9 mouse cellular contexts compared by ENCODE assay signal in the genomic region with DNA sequence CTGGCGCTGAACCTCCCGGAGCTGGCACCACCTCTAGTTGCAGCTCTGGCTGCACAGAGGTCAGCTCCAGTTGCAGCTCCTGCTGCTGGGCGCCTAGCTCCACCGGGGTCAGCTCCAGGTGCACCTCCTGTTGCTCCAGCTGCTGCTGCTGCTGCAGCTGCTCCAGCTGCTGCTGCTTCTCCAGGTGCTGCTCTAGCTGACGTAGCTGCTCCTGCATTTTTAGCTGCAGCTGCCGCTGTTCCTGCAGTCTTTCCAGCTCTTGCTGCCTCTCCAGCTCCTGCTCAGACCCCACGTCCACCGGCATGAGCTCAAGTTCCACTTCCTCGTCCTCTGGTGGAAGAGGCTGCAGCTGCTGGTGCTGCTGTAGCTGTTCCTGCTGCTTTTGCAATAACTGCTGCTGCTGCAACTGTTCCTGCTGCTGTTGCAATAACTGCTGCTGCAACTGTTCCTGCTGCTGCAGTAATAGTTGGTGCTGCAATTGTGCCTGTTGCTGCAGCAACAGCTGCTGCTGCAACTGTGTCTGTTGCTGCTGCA. TPM values are rescaled to one million over a fixed set of nuclear protein-coding genes. Genes with fewer than 3 reads are reported as not detected.
DNase-seq lines count a peak whose midpoint lies in the region; ATAC-seq and TF ChIP-seq lines count a peak whose summit lies in the region.
"Had no signal": no experiment of that assay in that cellular context is flagged by ENCODE, and none has a peak within 500 bp of the region (broad histone marks: within the 10 kb centered on the region; RNA-seq: fewer than 3 reads in every experiment).

No protein-coding gene starts in this region.

- intact Hi-C loops in left cerebral cortex, postnatal 25 days (cut with DNase I), result no loop called here

- H3K27ac ChIP-seq in cerebellum, adult 2 months (ENCODE audit: insufficient read depth, low read length), result no peak overlapping the region
- H3K27ac ChIP-seq in testis, adult 2 months (ENCODE audit: control insufficient read depth, insufficient read depth, low read depth, low read length), result no peak overlapping the region
- H3K27ac ChIP-seq in liver, postnatal 0 days (ENCODE audit: low read depth), result no peak overlapping the region

- peak overlapping the region; percentile 57 for H3K4me3 ChIP-seq in cerebellum, adult 2 months (replicated peaks; ENCODE audit: insufficient read depth, low read depth, low read length)
- H3K4me3 ChIP-seq in testis, adult 2 months (ENCODE audit: control insufficient read depth, low read depth, low read length), result peak overlapping the region; percentile 32
- H3K4me3 ChIP-seq in liver, postnatal 0 days (ENCODE audit: low read depth, low read length), result peak overlapping the region; percentile 25

- 43% methylated on average over 9 of the region's 9 CpGs for WGBS in cerebellum, adult 2 months
- WGBS in liver, postnatal 0 days (ENCODE audit: insufficient replicate concordance), result 10% methylated on average over 9 of the region's 9 CpGs

- peak overlapping the region; percentile 63 for H3K4me2 ChIP-seq in liver, postnatal 0 days (ENCODE audit: low read depth, low read length)

- no peak overlapping the region for H3K9ac ChIP-seq in liver, postnatal 0 days (replicated peaks)

- TF ChIP-seq POLR2A in cerebellum, adult 2 months (IDR thresholded peaks at IDR 0.05; ENCODE audit: borderline replicate concordance, insufficient read depth, low read length), result no peak
- TF ChIP-seq POLR2A in testis, adult 2 months (IDR thresholded peaks at IDR 0.05; ENCODE audit: control insufficient read depth, low read depth, low read length), result no peak

- no peaks in the 10 kb centered on the region for H3K36me3 ChIP-seq in testis, adult 2 months (ENCODE audit: control insufficient read depth, insufficient read depth, low read length)
- H3K36me3 ChIP-seq in liver, postnatal 0 days (replicated peaks; ENCODE audit: insufficient read depth, low read length), result no peaks in the 10 kb centered on the region

- no peak for ATAC-seq in liver, postnatal 0 days
- no peak for ATAC-seq in megakaryocyte-erythroid progenitor cell, adult 5-6 weeks (replicated peaks; ENCODE audit: low FRiP score, low TSS enrichment, poor library complexity, severe bottlenecking)

- no peak for TF ChIP-seq CTCF in cerebellum, adult 2 months (IDR thresholded peaks at IDR 0.05; ENCODE audit: borderline replicate concordance, insufficient read depth, low read depth, low read length)
- TF ChIP-seq CTCF in testis, adult 2 months (IDR thresholded peaks at IDR 0.05; ENCODE audit: control insufficient read depth, insufficient read depth, insufficient replicate concordance, low read depth, low read length), result no peak
- no peak for TF ChIP-seq CTCF in liver, postnatal 0 days (IDR thresholded peaks at IDR 0.05; ENCODE audit: low read depth)

- no peak for TF ChIP-seq EP300 in liver, postnatal 0 days (IDR thresholded peaks at IDR 0.05; ENCODE audit: low read depth)

- peaks cover 2% of the 10 kb centered on the region; the same call in 1 of the 2 replicates for H3K27me3 ChIP-seq in cerebellum, adult 2 months (ENCODE audit: control insufficient read depth, insufficient read depth, low read length)
- H3K27me3 ChIP-seq in testis, adult 2 months (ENCODE audit: control insufficient read depth, insufficient read depth, low read length), result no peaks in the 10 kb centered on the region; the same call in 1 of the 2 replicates
- peaks cover 54% of the 10 kb centered on the region for H3K27me3 ChIP-seq in liver, postnatal 0 days (ENCODE audit: insufficient read depth, low read length)

- no peaks in the 10 kb centered on the region for H3K9me3 ChIP-seq in liver, postnatal 0 days (ENCODE audit: low read length)

- no peak for DNase-seq in cerebellum, adult 2 months
- DNase-seq in cerebellum, adult 9-10 months, result no peak
- DNase-seq in testis, postnatal 14 days (ENCODE audit: low spot score), result no peak
- no peak for DNase-seq in liver, postnatal 0 days
- no peak for DNase-seq in left cerebral cortex, postnatal 25 days (ENCODE audit: low spot score in 2 of 2)
- DNase-seq in frontal cortex, postnatal 36 days (ENCODE audit: low spot score in 2 of 2), result no peak
- DNase-seq: thymus, adult 18-20 months had no signal

- H3K4me1 ChIP-seq in cerebellum, adult 2 months (ENCODE audit: control insufficient read depth, insufficient read depth, low read length), result no peaks in the 10 kb centered on the region
- peaks cover 8% of the 10 kb centered on the region for H3K4me1 ChIP-seq in testis, adult 2 months (ENCODE audit: control insufficient read depth, insufficient read depth, low read length)
- H3K4me1 ChIP-seq in liver, postnatal 0 days (ENCODE audit: insufficient read depth), result peaks cover 17% of the 10 kb centered on the region

RNA-seq across cellular contexts. Expression of a gene that starts 5.0 kb away (rescaled TPM):
- polyA plus RNA-seq in cerebellum, adult 2 months (2012; rRNA removed), result 2.0 TPM in 2 replicates
- polyA plus RNA-seq in testis, adult 2 months (2012; rRNA removed), result 0.13 TPM in 1 of 2 replicates, not detected in the other
- polyA plus RNA-seq in liver, postnatal 0 days (2015; fragmentation: Nextera tagmentation; extraction: Ambion mirVana), result not detected in 2 replicates
- total RNA-seq in left cerebral cortex, postnatal 25 days (2021), result 1 to 10 TPM; 6.7 to 7.6 TPM
- total RNA-seq in megakaryocyte-erythroid progenitor cell, adult 5-6 weeks (2014; fragmentation: Nextera tagmentation), result not detected in 2 replicates
- not detected in 2 replicates for total RNA-seq in megakaryocyte-erythroid progenitor cell, adult 5-6 weeks (2017)

RNA-seq across cellular contexts. Expression of a gene that starts 18.6 kb away (rescaled TPM):
- polyA plus RNA-seq in cerebellum, adult 2 months (2012; rRNA removed), result 14.1 and 14.7 TPM in 2 replicates
- 2.0 and 2.2 TPM in 2 replicates for polyA plus RNA-seq in testis, adult 2 months (2012; rRNA removed)
- polyA plus RNA-seq in liver, postnatal 0 days (2015; fragmentation: Nextera tagmentation; extraction: Ambion mirVana), result 0.39 and 0.41 TPM in 2 replicates
- total RNA-seq in left cerebral cortex, postnatal 25 days (2021), result 10 to 100 TPM; 18.6 to 20.1 TPM
- 3.5 and 4.4 TPM in 2 replicates for total RNA-seq in megakaryocyte-erythroid progenitor cell, adult 5-6 weeks (2014; fragmentation: Nextera tagmentation)
- total RNA-seq in megakaryocyte-erythroid progenitor cell, adult 5-6 weeks (2017), result 2.8 and 3.7 TPM in 2 replicates

RNA-seq across cellular contexts. Expression of a gene that starts 26.7 kb away (rescaled TPM):
- 17.0 and 17.8 TPM in 2 replicates for polyA plus RNA-seq in cerebellum, adult 2 months (2012; rRNA removed)
- 19.6 and 21.2 TPM in 2 replicates for polyA plus RNA-seq in testis, adult 2 months (2012; rRNA removed)
- 12.5 and 12.8 TPM in 2 replicates for polyA plus RNA-seq in liver, postnatal 0 days (2015; fragmentation: Nextera tagmentation; extraction: Ambion mirVana)
- 10 to 100 TPM; 24.4 to 24.7 TPM for total RNA-seq in left cerebral cortex, postnatal 25 days (2021)
- total RNA-seq in megakaryocyte-erythroid progenitor cell, adult 5-6 weeks (2014; fragmentation: Nextera tagmentation), result 60.6 and 64.4 TPM in 2 replicates
- 10.5 and 23.6 TPM in 2 replicates for total RNA-seq in megakaryocyte-erythroid progenitor cell, adult 5-6 weeks (2017)

RNA-seq across cellular contexts. Expression of a gene that starts 40.6 kb away (rescaled TPM):
- polyA plus RNA-seq in cerebellum, adult 2 months (2012; rRNA removed), result 68.3 and 69.7 TPM in 2 replicates
- polyA plus RNA-seq in testis, adult 2 months (2012; rRNA removed), result 390 and 402 TPM in 2 replicates
- 32.8 and 34.6 TPM in 2 replicates for polyA plus RNA-seq in liver, postnatal 0 days (2015; fragmentation: Nextera tagmentation; extraction: Ambion mirVana)
- 10 to 100 TPM; 37.5 to 38.2 TPM for total RNA-seq in left cerebral cortex, postnatal 25 days (2021)
- 70.6 and 74.5 TPM in 2 replicates for total RNA-seq in megakaryocyte-erythroid progenitor cell, adult 5-6 weeks (2014; fragmentation: Nextera tagmentation)
- total RNA-seq in megakaryocyte-erythroid progenitor cell, adult 5-6 weeks (2017), result 23.2 and 40.8 TPM in 2 replicates

RNA-seq across cellular contexts. Expression of a gene that starts 53.5 kb away (rescaled TPM):
- 27.0 and 28.5 TPM in 2 replicates for polyA plus RNA-seq in cerebellum, adult 2 months (2012; rRNA removed)
- 5.7 and 6.4 TPM in 2 replicates for polyA plus RNA-seq in testis, adult 2 months (2012; rRNA removed)
- 1.4 and 1.5 TPM in 2 replicates for polyA plus RNA-seq in liver, postnatal 0 days (2015; fragmentation: Nextera tagmentation; extraction: Ambion mirVana)
- 10 to 100 TPM; 28.4 to 30.8 TPM for total RNA-seq in left cerebral cortex, postnatal 25 days (2021)
- 12.6 and 15.6 TPM in 2 replicates for total RNA-seq in megakaryocyte-erythroid progenitor cell, adult 5-6 weeks (2014; fragmentation: Nextera tagmentation)
- total RNA-seq in megakaryocyte-erythroid progenitor cell, adult 5-6 weeks (2017), result 10.6 and 17.4 TPM in 2 replicates
